Mouse (Mus musculus) bone marrow macrophage, adult 2 months (primary cell): ENCODE measurements around the gene Relb.
A peak's percentile ranks its signal among the peaks of the same experiment; 100 is the strongest.

Source experiments
- CTCF ChIP-seq: IDR thresholded peaks from 2 replicates; pipeline ENCODE4 v1.5.1; 2012; ENCODE audit warnings: low read depth, mild to moderate bottlenecking, low read length, moderate library complexity
- POLR2A ChIP-seq: IDR thresholded peaks from 2 replicates; pipeline ENCODE4 v1.6.1; 2012; ENCODE audit warnings: mild to moderate bottlenecking, low read depth, low read length, borderline replicate concordance

- TF ChIP-seq POLR2A (no peak), CTCF (peak; percentile 70)
Measured at GRCm38 (mm10) chr7:19668947-19669721, 39.9 kb upstream of the Relb start.
